Mouse (Mus musculus) gastrocnemius, postnatal 36 days (tissue): ENCODE measurements at regions not wholly inside any gene's neighbourhood (a gene's known extent, or its start where the extent isn't known, plus 50 kb on each side); places are given as distances from the start of the nearest gene placed in this dataset.

ENCODE experiments used
- DNase-seq, 2 experiments: peaks; one replicate each; pipeline ENCODE4 v3.0.0; 2022
- intact Hi-C: fragments of 180-260 bp; cut with DNase I; formaldehyde crosslinking; loops from one replicate; pipeline ENCODE4 v1.15.1; 2025

GRCm38 (mm10) chr7:40655391-40655790, 242.7 kb upstream of the Vstm2b start:
- intact Hi-C loops = no loop called here
- DNase-seq = no peak

GRCm38 (mm10) chr7:40659662-40660061, 238.5 kb upstream of the Vstm2b start:
- DNase-seq = no peak
- intact Hi-C loops = no loop called here

- intact Hi-C loops = no loop called here
- no peak for DNase-seq
Observed at GRCm38 (mm10) chr7:40663781-40664180, 234.3 kb upstream of the Vstm2b start.

DNA sequence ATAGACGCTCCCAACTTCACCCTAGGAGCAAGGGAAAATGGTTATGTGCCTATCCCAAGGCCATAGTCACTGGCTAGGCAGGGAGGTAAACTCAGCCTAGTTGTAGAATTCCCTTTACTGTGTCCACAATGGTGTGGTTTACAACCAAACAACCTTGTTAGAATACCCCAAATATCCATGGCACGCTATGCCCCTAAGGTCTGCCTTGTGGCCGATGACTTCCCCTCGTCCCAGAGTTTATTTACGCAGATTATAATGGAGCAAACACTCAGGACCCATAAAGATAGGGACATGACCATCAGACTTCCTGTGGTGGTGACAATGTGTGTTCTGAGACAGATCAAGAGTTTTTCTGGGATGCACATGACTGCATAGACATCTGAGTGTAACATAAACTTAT, 231.5 kb upstream of the Vstm2b start:
- intact Hi-C loops = no loop called here
- DNase-seq = no peak

DNA sequence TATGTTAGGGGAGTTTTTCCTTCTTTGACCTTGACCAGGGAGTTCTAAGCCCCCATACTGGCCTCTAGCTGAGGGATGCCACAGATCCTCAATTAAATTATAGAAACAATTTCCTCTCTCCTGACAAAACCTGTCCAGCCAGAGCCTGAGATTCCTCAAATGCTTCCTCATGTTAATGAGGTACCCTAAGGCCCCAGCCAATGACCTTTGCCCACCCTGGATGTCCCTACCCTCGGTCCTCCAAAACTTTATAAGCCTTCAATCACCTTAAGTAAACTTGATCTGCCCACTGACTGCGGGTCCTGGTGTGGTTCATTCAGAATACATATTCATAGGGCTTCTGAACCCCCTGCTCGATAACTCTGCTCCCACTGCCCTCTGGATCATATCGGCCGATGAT, 227.7 kb upstream of the Vstm2b start:
- intact Hi-C loops = no loop called here
- DNase-seq = no peak

- intact Hi-C loops = no loop called here
Observed at GRCm38 (mm10) chr7:40671068-40671467, 227.1 kb upstream of the Vstm2b start.

GRCm38 (mm10) chr7:40672348-40672747, 225.8 kb upstream of the Vstm2b start:
- intact Hi-C loops = no loop called here
- no peak for DNase-seq

More at GRCm38 (mm10) chr7:40671068-40671467, 227.1 kb upstream of the Vstm2b start:
- no peak for DNase-seq

DNA sequence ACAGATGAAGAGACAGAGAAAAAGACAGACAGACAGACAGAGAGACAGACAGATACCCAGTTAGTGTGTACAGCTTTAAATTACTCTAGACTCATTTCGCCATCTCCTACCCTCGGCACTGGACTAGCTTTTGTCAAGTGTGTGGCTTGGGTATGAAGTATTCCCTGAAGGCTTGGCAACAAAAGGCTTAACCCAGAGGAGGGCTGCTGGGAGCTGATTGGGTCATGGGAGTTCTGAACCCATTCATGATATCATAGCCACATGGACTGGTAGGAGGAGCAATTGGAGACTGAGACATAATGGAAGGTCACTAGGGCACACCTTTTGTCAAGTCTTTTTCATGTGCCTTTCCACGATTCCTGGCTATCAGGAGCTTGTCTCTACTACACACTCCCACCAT, 223.7 kb upstream of the Vstm2b start:
- DNase-seq = no peak
- intact Hi-C loops = no loop called here

GRCm38 (mm10) chr7:40677601-40678000, 220.5 kb upstream of the Vstm2b start:
- intact Hi-C loops = loop anchor here (2.0 kb wide), 1 partner anchor 31 kb away; no protein-coding TSS in a partner anchor
- no peak for DNase-seq

- DNase-seq = no peak
- intact Hi-C loops = no loop called here
Observed at GRCm38 (mm10) chr7:40680567-40680966, 217.6 kb upstream of the Vstm2b start.

GRCm38 (mm10) chr7:40680993-40681392, 217.1 kb upstream of the Vstm2b start:
- intact Hi-C loops = no loop called here

GRCm38 (mm10) chr7:40683176-40683575, 215.0 kb upstream of the Vstm2b start:
- intact Hi-C loops = no loop called here
- no peak for DNase-seq

More at GRCm38 (mm10) chr7:40680993-40681392, 217.1 kb upstream of the Vstm2b start:
- no peak for DNase-seq

- intact Hi-C loops = no loop called here
- DNase-seq = no peak
Observed at GRCm38 (mm10) chr7:40683641-40684040, 214.5 kb upstream of the Vstm2b start.

- DNase-seq = no peak
- intact Hi-C loops = no loop called here
Observed at GRCm38 (mm10) chr7:40687005-40687404, 211.1 kb upstream of the Vstm2b start.

GRCm38 (mm10) chr7:40688546-40688945, 209.6 kb upstream of the Vstm2b start:
- DNase-seq = no peak
- intact Hi-C loops = no loop called here

- intact Hi-C loops = no loop called here
- no peak for DNase-seq
Observed at GRCm38 (mm10) chr7:40693755-40694154, 204.4 kb upstream of the Vstm2b start.

GRCm38 (mm10) chr7:40697551-40697950, 200.6 kb upstream of the Vstm2b start:
- intact Hi-C loops = no loop called here
- no peak for DNase-seq

DNA sequence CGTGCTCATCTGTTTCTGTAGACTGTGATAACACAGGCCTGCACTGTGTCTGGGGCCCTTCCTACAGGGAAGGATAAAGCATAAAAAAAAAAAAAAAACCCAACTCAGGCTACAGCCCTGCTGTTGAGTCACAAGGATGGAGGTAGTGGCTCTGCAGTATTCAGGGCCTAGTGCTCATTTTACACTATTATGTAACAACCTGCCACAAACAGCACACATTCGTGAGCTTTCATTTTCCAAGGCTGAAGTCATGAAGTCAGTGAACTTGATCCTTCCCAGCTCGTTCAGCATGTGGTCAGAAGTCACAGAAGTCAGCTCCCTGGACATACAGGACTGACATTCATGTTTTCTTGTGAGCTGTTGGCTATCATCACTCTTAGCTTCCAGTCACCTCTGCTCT, 199.8 kb upstream of the Vstm2b start:
- no peak for DNase-seq
- intact Hi-C loops = no loop called here

GRCm38 (mm10) chr7:40699633-40700032, 198.5 kb upstream of the Vstm2b start:
- DNase-seq = no peak
- intact Hi-C loops = no loop called here

DNA sequence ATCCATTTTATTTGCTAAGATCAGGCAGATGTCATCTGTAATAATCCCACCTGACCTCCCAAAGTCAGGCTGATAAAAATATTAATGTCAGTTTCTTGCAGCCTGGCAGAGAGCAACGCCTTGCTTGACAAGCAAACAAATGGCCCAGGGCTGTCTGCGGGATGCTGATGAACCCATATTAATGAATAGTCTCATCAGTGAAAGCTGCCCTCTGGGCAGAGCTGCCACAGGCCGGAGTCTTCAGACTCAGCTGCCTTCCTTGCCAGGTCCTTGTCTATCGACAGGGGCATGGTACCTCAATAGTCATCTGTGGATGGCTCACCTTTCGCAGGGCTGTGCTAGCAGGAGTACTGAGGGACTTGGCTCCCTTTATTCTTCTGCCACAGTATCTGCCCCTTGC, 197.5 kb upstream of the Vstm2b start:
- intact Hi-C loops = no loop called here
- no peak for DNase-seq

GRCm38 (mm10) chr7:40702191-40703045, 195.7 kb upstream of the Vstm2b start:
- peak; percentile 15 to 16 for DNase-seq
- intact Hi-C loops = no loop called here

DNA sequence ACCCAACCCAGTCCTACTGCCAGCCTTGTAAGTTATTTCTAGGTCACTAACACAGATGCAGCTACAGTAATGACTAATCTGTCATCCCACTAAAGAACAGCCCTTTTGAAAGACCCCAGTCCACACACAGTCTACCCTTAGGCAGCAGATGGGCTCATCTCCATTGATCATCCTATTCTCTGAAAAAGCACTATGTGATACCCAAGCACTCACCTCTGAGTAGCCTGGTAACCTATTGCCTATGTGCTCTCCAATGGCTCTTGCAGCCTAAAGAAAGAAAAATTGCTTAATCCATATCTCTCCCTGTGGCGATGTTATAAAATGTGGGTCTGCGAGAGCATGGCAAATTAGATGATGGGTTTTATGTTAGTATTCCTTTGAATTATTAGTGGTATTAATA, 189.9 kb upstream of the Vstm2b start:
- no peak for DNase-seq
- intact Hi-C loops = loop anchor here (2.0 kb wide), 1 partner anchor 31 kb away; no protein-coding TSS in a partner anchor
